Mouse (Mus musculus): ENCODE measurements around the gene Emc10.

- no peak for TF ChIP-seq ZNF384 (IDR thresholded peaks at IDR 0.05; ENCODE audit: low read depth, low read length)
- TF ChIP-seq CHD2 (IDR thresholded peaks at IDR 0.05; ENCODE audit: low read depth, low read length): no peak
- TF ChIP-seq HCFC1 (IDR thresholded peaks at IDR 0.05; ENCODE audit: borderline replicate concordance, insufficient read depth, low read length): no peak
- no peak for TF ChIP-seq MAFK (IDR thresholded peaks at IDR 0.05; ENCODE audit: insufficient read depth, low read depth, low read length)
These were observed 4.9 kb downstream of the Emc10 start for GRCm38 (mm10) chr7:44491391-44491790.
